In genomic region chr13:21944592-21944925, GRCm38 (mm10) we compare ENCODE assay signal across 8 mouse cellular contexts. TPM values are rescaled to one million over a fixed set of nuclear protein-coding genes. Genes with fewer than 3 reads are reported as not detected.
DNase-seq lines count a peak whose midpoint lies in the region; ATAC-seq and TF ChIP-seq lines count a peak whose summit lies in the region.

No protein-coding gene starts in this region.

- no peaks in the 10 kb centered on the region for H3K9me3 ChIP-seq in embryonic facial prominence, embryonic 14.5 days (ENCODE audit: control insufficient read depth, low read length)
- no peaks in the 10 kb centered on the region for H3K9me3 ChIP-seq in limb, embryonic 12.5 days
- no peaks in the 10 kb centered on the region for H3K9me3 ChIP-seq in neural tube, embryonic 14.5 days (ENCODE audit: control insufficient read depth, low read length)

- H3K27ac ChIP-seq in liver, adult 2 months (replicated peaks; ENCODE audit: insufficient read depth, low read depth, low read length), result no peak overlapping the region
- H3K27ac ChIP-seq in embryonic facial prominence, embryonic 14.5 days (replicated peaks; ENCODE audit: low read depth, low read length), result peak overlapping the region; percentile 85
- H3K27ac ChIP-seq in limb, embryonic 12.5 days, result no peak overlapping the region; the same call in 1 of the 2 replicates
- peak overlapping the region; percentile 49 for H3K27ac ChIP-seq in neural tube, embryonic 14.5 days (ENCODE audit: low read depth, low read length)

- H3K4me3 ChIP-seq in liver, adult 2 months (ENCODE audit: insufficient read depth, low read depth, low read length), result peak overlapping the region; percentile 67
- peak overlapping the region; percentile 80 for H3K4me3 ChIP-seq in embryonic facial prominence, embryonic 14.5 days (ENCODE audit: low read depth, low read length)
- H3K4me3 ChIP-seq in limb, embryonic 12.5 days (replicated peaks), result peak overlapping the region; percentile 67
- H3K4me3 ChIP-seq in neural tube, embryonic 14.5 days (ENCODE audit: low read depth, low read length), result peak overlapping the region; percentile 71

- WGBS in liver, adult 2 months, result 2% methylated on average over 7 of the region's 7 CpGs
- 1% methylated on average over 7 of the region's 7 CpGs for WGBS in embryonic facial prominence, embryonic 14.5 days
- WGBS in limb, embryonic 12.5 days, result 0% methylated on average over 7 of the region's 7 CpGs
- 1% methylated on average over 7 of the region's 7 CpGs for WGBS in neural tube, embryonic 14.5 days

- H3K4me2 ChIP-seq in embryonic facial prominence, embryonic 14.5 days (ENCODE audit: low read depth, low read length), result peak overlapping the region; percentile 86
- H3K4me2 ChIP-seq in limb, embryonic 12.5 days, result peak overlapping the region; percentile 73
- peak overlapping the region; percentile 33; the same call in 1 of the 2 replicates for H3K4me2 ChIP-seq in neural tube, embryonic 14.5 days (ENCODE audit: low read depth, low read length)

- H3K79me2 ChIP-seq in liver, adult 2 months (ENCODE audit: control insufficient read depth, insufficient read depth, low read length), result no peaks in the 10 kb centered on the region

- no peak for TF ChIP-seq POLR2A in liver, adult 2 months (IDR thresholded peaks at IDR 0.05; ENCODE audit: extremely low read depth, insufficient read depth, low read length)

- H3K27me3 ChIP-seq in liver, adult 2 months (ENCODE audit: control insufficient read depth, insufficient read depth, low read length), result no peaks in the 10 kb centered on the region
- H3K27me3 ChIP-seq in embryonic facial prominence, embryonic 14.5 days (replicated peaks; ENCODE audit: control insufficient read depth, insufficient read depth, low read length), result no peaks in the 10 kb centered on the region
- H3K27me3 ChIP-seq in limb, embryonic 12.5 days, result no peaks in the 10 kb centered on the region
- H3K27me3 ChIP-seq in neural tube, embryonic 14.5 days (ENCODE audit: control insufficient read depth, insufficient read depth, low read length), result no peaks in the 10 kb centered on the region

- H3K36me3 ChIP-seq in liver, adult 2 months (ENCODE audit: control insufficient read depth, insufficient read depth, low read length), result no peaks in the 10 kb centered on the region
- H3K36me3 ChIP-seq in embryonic facial prominence, embryonic 14.5 days (ENCODE audit: control insufficient read depth, insufficient read depth, low read length), result peaks cover 12% of the 10 kb centered on the region; the same call in 1 of the 2 replicates
- H3K36me3 ChIP-seq in limb, embryonic 12.5 days, result peaks cover 14% of the 10 kb centered on the region
- H3K36me3 ChIP-seq in neural tube, embryonic 14.5 days (ENCODE audit: control insufficient read depth, insufficient read depth, low read length), result peaks cover 4% of the 10 kb centered on the region; the same call in 1 of the 2 replicates

- no peak for DNase-seq in liver, adult 2 months (ENCODE audit: extremely low read depth, low read depth, low spot score)
- DNase-seq in liver, result no peak
- no peak for DNase-seq in embryonic facial prominence, embryonic 14.5 days (ENCODE audit: low spot score)
- DNase-seq in embryo, embryonic 11 days, result no peak
- DNase-seq in gastrocnemius, postnatal 36 days, result no peak
- no peak for DNase-seq in frontal cortex, postnatal 25 days (ENCODE audit: low spot score in 2 of 2)

- 0 out of 2 replicates have a peak, but pooled peaks cover 1% of the 10 kb centered on the region for H3K4me1 ChIP-seq in liver, adult 2 months (ENCODE audit: control insufficient read depth, insufficient read depth, low read length)
- H3K4me1 ChIP-seq in embryonic facial prominence, embryonic 14.5 days (ENCODE audit: control insufficient read depth, insufficient read depth, low read length), result 0 out of 2 replicates have a peak, but pooled peaks cover 3% of the 10 kb centered on the region
- peaks cover 13% of the 10 kb centered on the region for H3K4me1 ChIP-seq in limb, embryonic 12.5 days (replicated peaks)
- peaks cover 12% of the 10 kb centered on the region; the same call in 1 of the 2 replicates for H3K4me1 ChIP-seq in neural tube, embryonic 14.5 days (ENCODE audit: control insufficient read depth, insufficient read depth, low read length)

- ATAC-seq in embryonic facial prominence, embryonic 14.5 days (ENCODE audit: low read depth), result no peak; the same call in 1 of the 2 replicates
- no peak for ATAC-seq in limb, embryonic 12.5 days (ENCODE audit: insufficient number of reproducible peaks, insufficient read depth, low FRiP score, low TSS enrichment, low read depth)
- ATAC-seq in neural tube, embryonic 14.5 days (ENCODE audit: low read depth), result no peak; the same call in 1 of the 2 replicates

- no peak overlapping the region for H3K9ac ChIP-seq in liver, adult 2 months (ENCODE audit: low read depth, low read length)
- H3K9ac ChIP-seq in embryonic facial prominence, embryonic 14.5 days (ENCODE audit: low read depth, low read length), result peak overlapping the region; percentile 88
- 0 out of 2 replicates have a peak overlapping the region, but pooled peaks have one; percentile 76 for H3K9ac ChIP-seq in limb, embryonic 12.5 days (replicated peaks)
- no peak overlapping the region for H3K9ac ChIP-seq in neural tube, embryonic 14.5 days (replicated peaks; ENCODE audit: low read depth, low read length)

- intact Hi-C loops in gastrocnemius, postnatal 36 days (cut with DNase I), result no loop called here

- TF ChIP-seq CTCF in liver, adult 2 months (IDR thresholded peaks at IDR 0.05; ENCODE audit: low read depth, low read length), result no peak

RNA-seq across cellular contexts. Expression of gene Zfp184, which starts 0.3 kb away (rescaled TPM):
- total RNA-seq in liver, adult 2 months (2014; rRNA removed), result 0.18 and 0.60 TPM in 2 replicates
- polyA plus RNA-seq in liver, adult 2 months (2012; rRNA removed), result 0.07 and 0.11 TPM in 2 replicates
- polyA plus RNA-seq in embryonic facial prominence, embryonic 14.5 days (2014; fragmentation: Nextera tagmentation; extraction: Ambion mirVana), result 7.6 and 8.9 TPM in 2 replicates
- 23.2 and 25.2 TPM in 2 replicates for polyA plus RNA-seq in limb, embryonic 12.5 days (2016; fragmentation: Nextera tagmentation; extraction: Ambion mirVana)
- 16.4 and 17.1 TPM in 2 replicates for polyA plus RNA-seq in neural tube, embryonic 14.5 days (2014; fragmentation: Nextera tagmentation; extraction: Ambion mirVana)
- total RNA-seq in gastrocnemius, postnatal 36 days (2021), result under 1 TPM; 0.26 to 0.30 TPM

RNA-seq across cellular contexts. Expression of gene Pom121l2, which starts 36.4 kb away (rescaled TPM):
- total RNA-seq in liver, adult 2 months (2014; rRNA removed), result not detected in 2 replicates
- not detected in 2 replicates for polyA plus RNA-seq in liver, adult 2 months (2012; rRNA removed)
- polyA plus RNA-seq in embryonic facial prominence, embryonic 14.5 days (2014; fragmentation: Nextera tagmentation; extraction: Ambion mirVana), result 0.11 and 0.13 TPM in 2 replicates
- 0.30 and 0.32 TPM in 2 replicates for polyA plus RNA-seq in limb, embryonic 12.5 days (2016; fragmentation: Nextera tagmentation; extraction: Ambion mirVana)
- polyA plus RNA-seq in neural tube, embryonic 14.5 days (2014; fragmentation: Nextera tagmentation; extraction: Ambion mirVana), result not detected in 2 replicates
- not detected for total RNA-seq in gastrocnemius, postnatal 36 days (2021)

Comparison
In these comparisons a context has a peak if more than half of its experiments do, and no peak if none do; other contexts are left out.
1. H3K27ac ChIP-seq: peak in embryonic facial prominence, embryonic 14.5 days (single experiment) and neural tube, embryonic 14.5 days (single experiment); none in liver, adult 2 months (single experiment) and limb, embryonic 12.5 days (single experiment).
2. H3K9ac ChIP-seq: peak in embryonic facial prominence, embryonic 14.5 days (single experiment) and limb, embryonic 12.5 days (single experiment); none in liver, adult 2 months (single experiment) and neural tube, embryonic 14.5 days (single experiment).
3. H3K4me2 ChIP-seq: peak in every context shown above with its lines; median percentile 86 in embryonic facial prominence, embryonic 14.5 days; 73 in limb, embryonic 12.5 days; 33 in neural tube, embryonic 14.5 days.
4. Peak in every context shown above with its lines, with median percentiles within 50 percentile points of each other: H3K4me3 ChIP-seq.